Comparison of ENCODE assay signal across 17 mouse cellular contexts in genomic region chr6:70315318-70315717, GRCm38 (mm10).
"Had no signal": no experiment of that assay in that cellular context is flagged by ENCODE, and none has a peak within 500 bp of the region (broad histone marks: within the 10 kb centered on the region; RNA-seq: fewer than 3 reads in every experiment).

No protein-coding gene starts in this region.

- ATAC-seq: intestine, embryonic 15.5 days; midbrain, embryonic 15.5 days had no signal

- H3K27ac ChIP-seq: intestine, embryonic 15.5 days; kidney, embryonic 15.5 days; liver, embryonic 13.5 days; macrophage; midbrain, embryonic 12.5 days; midbrain, embryonic 15.5 days; neural tube, embryonic 12.5 days; stomach, embryonic 15.5 days had no signal

- H3K4me1 ChIP-seq: intestine, embryonic 15.5 days; kidney, embryonic 15.5 days; liver, embryonic 13.5 days; midbrain, embryonic 12.5 days; midbrain, embryonic 15.5 days; neural tube, embryonic 12.5 days; stomach, embryonic 15.5 days had no signal

- H3K27me3 ChIP-seq: intestine, embryonic 15.5 days; kidney, embryonic 15.5 days; liver, embryonic 13.5 days; midbrain, embryonic 12.5 days; midbrain, embryonic 15.5 days; neural tube, embryonic 12.5 days; stomach, embryonic 15.5 days had no signal

- H3K36me3 ChIP-seq: intestine, embryonic 15.5 days; kidney, embryonic 15.5 days; liver, embryonic 13.5 days; midbrain, embryonic 12.5 days; midbrain, embryonic 15.5 days; neural tube, embryonic 12.5 days; stomach, embryonic 15.5 days had no signal

- H3K9ac ChIP-seq: intestine, embryonic 15.5 days; kidney, embryonic 15.5 days; liver, embryonic 13.5 days; midbrain, embryonic 12.5 days; midbrain, embryonic 15.5 days; neural tube, embryonic 12.5 days; stomach, embryonic 15.5 days had no signal

- H3K4me2 ChIP-seq: intestine, embryonic 15.5 days; kidney, embryonic 15.5 days; liver, embryonic 13.5 days; midbrain, embryonic 12.5 days; midbrain, embryonic 15.5 days; neural tube, embryonic 12.5 days; stomach, embryonic 15.5 days had no signal

- H3K9me3 ChIP-seq: intestine, embryonic 15.5 days; kidney, embryonic 15.5 days; liver, embryonic 13.5 days; midbrain, embryonic 12.5 days; midbrain, embryonic 15.5 days; neural tube, embryonic 12.5 days; stomach, embryonic 15.5 days had no signal

- DNase-seq: kidney, adult 11 months; kidney, adult 8-10 months; kidney, postnatal 10 days; kidney, postnatal 36 days; liver, embryonic 13.5 days; lung, adult 2 months; lung, postnatal 14 days; retina, postnatal 1 day; spleen, adult 18-20 months; thymus, postnatal 36 days had no signal

- H3K4me3 ChIP-seq: intestine, embryonic 15.5 days; kidney, embryonic 15.5 days; liver, embryonic 13.5 days; midbrain, embryonic 12.5 days; midbrain, embryonic 15.5 days; neural tube, embryonic 12.5 days; stomach, embryonic 15.5 days had no signal
